Mouse (Mus musculus): ENCODE results near the gene Hoxa2. TPM values are rescaled to one million over a fixed set of nuclear protein-coding genes. Genes with fewer than 3 reads are reported as not detected.

Gene Hoxa2
- total and polyA plus RNA-seq, 3 experiments: not detected

- Histone ChIP-seq H3K36me3 (replicated peaks) (no peaks in the 10 kb centered on the region), H3K4me1 (ENCODE audit: insufficient read depth, low read depth, low read length) (no peaks in the 10 kb centered on the region), H3K27me3 (ENCODE audit: insufficient read depth, low read length) (peaks cover 9% of the 10 kb centered on the region), H3K4me3 (ENCODE audit: low read depth, low read length) (no peak overlapping the region), H3K9me3 (replicated peaks) (no peaks in the 10 kb centered on the region)
- no peak for DNase-seq (ENCODE audit: low spot score)
- ATAC-seq (ENCODE audit: extremely low read depth, insufficient number of reproducible peaks, low FRiP score, poor library complexity, severe bottlenecking): no peak
- TF ChIP-seq CTCF (IDR thresholded peaks at IDR 0.05; ENCODE audit: low read depth, low read length): no peak
- TF ChIP-seq POLR2AphosphoS5 (IDR thresholded peaks at IDR 0.05; ENCODE audit: insufficient replicate concordance, low read depth, low read length): no peak
- no peak for TF ChIP-seq GATA2 (IDR thresholded peaks at IDR 0.05; ENCODE audit: borderline replicate concordance, low read depth, low read length)
- no peak for TF ChIP-seq TAL1 (conservative IDR thresholded peaks at IDR 0.05; ENCODE audit: low read depth, low read length)
- no peak for TF ChIP-seq GATA1 (IDR thresholded peaks at IDR 0.05; ENCODE audit: borderline replicate concordance, low read length)
Measured at GRCm38 (mm10) chr6:52150401-52150966, 14.1 kb downstream of the Hoxa2 start.

GRCm38 (mm10) chr6:52139115-52139514 is 25.5 kb downstream of the Hoxa2 start:
- Histone ChIP-seq H3K4me3 (ENCODE audit: low read depth, low read length) (no peak overlapping the region), H3K4me1 (ENCODE audit: insufficient read depth, low read depth, low read length) (no peaks in the 10 kb centered on the region), H3K9me3 (replicated peaks) (no peaks in the 10 kb centered on the region), H3K27me3 (ENCODE audit: insufficient read depth, low read length) (no peaks in the 10 kb centered on the region), H3K36me3 (replicated peaks) (no peaks in the 10 kb centered on the region)
- no peak for DNase-seq (ENCODE audit: low spot score)
- TF ChIP-seq TAL1 (conservative IDR thresholded peaks at IDR 0.05; ENCODE audit: low read depth, low read length): no peak
- no peak for ATAC-seq (ENCODE audit: extremely low read depth, insufficient number of reproducible peaks, low FRiP score, poor library complexity, severe bottlenecking)

GRCm38 (mm10) chr6:52138576-52138975 is 26.1 kb downstream of the Hoxa2 start:
- no peaks in the 10 kb centered on the region for H3K27me3 ChIP-seq (ENCODE audit: insufficient read depth, low read length)
- DNase-seq (ENCODE audit: low spot score) (no peak), ATAC-seq (ENCODE audit: extremely low read depth, insufficient number of reproducible peaks, low FRiP score, poor library complexity, severe bottlenecking) (no peak)
- no peak overlapping the region for H3K4me3 ChIP-seq (ENCODE audit: low read depth, low read length)
- no peaks in the 10 kb centered on the region for H3K4me1 ChIP-seq (ENCODE audit: insufficient read depth, low read depth, low read length)
- TF ChIP-seq POLR2AphosphoS5 (IDR thresholded peaks at IDR 0.05; ENCODE audit: insufficient replicate concordance, low read depth, low read length): no peak
- no peak for TF ChIP-seq CTCF (IDR thresholded peaks at IDR 0.05; ENCODE audit: low read depth, low read length)
- TF ChIP-seq GATA2 (IDR thresholded peaks at IDR 0.05; ENCODE audit: borderline replicate concordance, low read depth, low read length): no peak
- TF ChIP-seq GATA1 (IDR thresholded peaks at IDR 0.05; ENCODE audit: borderline replicate concordance, low read length): no peak
- no peak for TF ChIP-seq TAL1 (conservative IDR thresholded peaks at IDR 0.05; ENCODE audit: low read depth, low read length)
- no peaks in the 10 kb centered on the region for H3K9me3 ChIP-seq (replicated peaks)
- H3K36me3 ChIP-seq (replicated peaks): no peaks in the 10 kb centered on the region

- DNase-seq (ENCODE audit: low spot score): no peak
- ATAC-seq (ENCODE audit: extremely low read depth, insufficient number of reproducible peaks, low FRiP score, poor library complexity, severe bottlenecking): no peak
- no peak overlapping the region for H3K4me3 ChIP-seq (ENCODE audit: low read depth, low read length)
- no peak for TF ChIP-seq CTCF (IDR thresholded peaks at IDR 0.05; ENCODE audit: low read depth, low read length)
- no peak for TF ChIP-seq GATA2 (IDR thresholded peaks at IDR 0.05; ENCODE audit: borderline replicate concordance, low read depth, low read length)
- H3K27me3 ChIP-seq (ENCODE audit: insufficient read depth, low read length): no peaks in the 10 kb centered on the region
- H3K36me3 ChIP-seq (replicated peaks): no peaks in the 10 kb centered on the region
- no peaks in the 10 kb centered on the region for H3K4me1 ChIP-seq (ENCODE audit: insufficient read depth, low read depth, low read length)
- no peaks in the 10 kb centered on the region for H3K9me3 ChIP-seq (replicated peaks)
Measured at GRCm38 (mm10) chr6:52137841-52138535, 26.6 kb downstream of the Hoxa2 start.

- Histone ChIP-seq H3K27me3 (ENCODE audit: insufficient read depth, low read length) (no peaks in the 10 kb centered on the region; the same call in none of the 2 replicates), H3K4me3 (ENCODE audit: low read depth, low read length) (no peak overlapping the region), H3K4me1 (ENCODE audit: insufficient read depth, low read depth, low read length) (no peaks in the 10 kb centered on the region), H3K9me3 (replicated peaks) (peaks cover 3% of the 10 kb centered on the region; the same call in 1 of the 2 replicates), H3K36me3 (replicated peaks) (no peaks in the 10 kb centered on the region)
- no peak for ATAC-seq (ENCODE audit: extremely low read depth, insufficient number of reproducible peaks, low FRiP score, poor library complexity, severe bottlenecking)
- DNase-seq (ENCODE audit: low spot score): no peak
- TF ChIP-seq TAL1 (conservative IDR thresholded peaks at IDR 0.05; ENCODE audit: low read depth, low read length) (no peak), GATA1 (IDR thresholded peaks at IDR 0.05; ENCODE audit: borderline replicate concordance, low read length) (no peak), CTCF (IDR thresholded peaks at IDR 0.05; ENCODE audit: low read depth, low read length) (no peak), POLR2AphosphoS5 (IDR thresholded peaks at IDR 0.05; ENCODE audit: insufficient replicate concordance, low read depth, low read length) (no peak), GATA2 (IDR thresholded peaks at IDR 0.05; ENCODE audit: borderline replicate concordance, low read depth, low read length) (no peak)
Measured at GRCm38 (mm10) chr6:52123673-52124072, 41.0 kb downstream of the Hoxa2 start.

- peaks cover 3% of the 10 kb centered on the region; the same call in 1 of the 2 replicates for H3K27me3 ChIP-seq (ENCODE audit: insufficient read depth, low read length)
- TF ChIP-seq CTCF (IDR thresholded peaks at IDR 0.05; ENCODE audit: low read depth, low read length) (no peak), GATA1 (IDR thresholded peaks at IDR 0.05; ENCODE audit: borderline replicate concordance, low read length) (no peak), TAL1 (conservative IDR thresholded peaks at IDR 0.05; ENCODE audit: low read depth, low read length) (no peak), POLR2AphosphoS5 (IDR thresholded peaks at IDR 0.05; ENCODE audit: insufficient replicate concordance, low read depth, low read length) (no peak), GATA2 (IDR thresholded peaks at IDR 0.05; ENCODE audit: borderline replicate concordance, low read depth, low read length) (no peak)
- DNase-seq (ENCODE audit: low spot score): no peak
- no peaks in the 10 kb centered on the region for H3K9me3 ChIP-seq (replicated peaks)
- ATAC-seq (ENCODE audit: extremely low read depth, insufficient number of reproducible peaks, low FRiP score, poor library complexity, severe bottlenecking): no peak
- H3K4me3 ChIP-seq (ENCODE audit: low read depth, low read length): no peak overlapping the region
- H3K36me3 ChIP-seq (replicated peaks): no peaks in the 10 kb centered on the region
- no peaks in the 10 kb centered on the region for H3K4me1 ChIP-seq (ENCODE audit: insufficient read depth, low read depth, low read length)
Measured at GRCm38 (mm10) chr6:52121173-52121572, 43.5 kb downstream of the Hoxa2 start.

Measured in G1E (cell line).